Mouse (Mus musculus) retina, adult 2 months (tissue): ENCODE measurements around the gene Zfp653.

Experiments
- DNase-seq: peaks from one replicate; pipeline ENCODE4 v3.0.0-alpha.2; 2012; ENCODE audit warnings: low read depth, low spot score

Zfp653 gene

DNA sequence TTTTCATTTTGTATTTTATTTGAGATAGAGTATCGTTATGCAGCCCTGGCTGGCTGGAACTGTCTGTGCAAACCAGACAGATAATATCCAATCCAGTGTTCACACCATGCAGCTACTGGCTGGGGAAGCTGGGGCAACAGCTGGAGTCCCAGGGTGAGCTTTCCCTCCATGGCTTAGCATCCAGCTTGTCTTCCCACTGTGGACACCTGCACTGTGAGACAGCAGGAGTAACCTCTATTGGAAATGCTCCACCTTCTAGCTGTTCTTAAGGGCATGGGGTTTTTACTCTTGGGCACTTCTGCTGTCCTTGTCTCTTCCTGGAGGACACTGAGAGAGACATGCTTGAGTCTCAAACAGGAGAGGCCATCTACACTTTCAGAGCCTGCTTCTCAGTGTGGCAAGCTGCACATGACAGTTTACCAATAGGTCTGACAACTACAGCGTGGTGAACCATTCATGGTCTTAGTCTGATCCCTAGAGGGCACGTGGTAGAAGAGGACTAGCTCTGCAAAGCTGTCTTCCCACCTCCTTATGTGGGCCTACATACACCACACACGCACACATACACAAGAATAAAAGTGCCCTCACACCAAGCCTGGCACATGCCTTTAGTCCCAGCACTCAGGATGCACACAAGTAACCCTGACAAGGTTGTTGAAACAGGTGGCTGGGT is 1.2 kb downstream of the Zfp653 start:
- DNase-seq = no peak

DNA sequence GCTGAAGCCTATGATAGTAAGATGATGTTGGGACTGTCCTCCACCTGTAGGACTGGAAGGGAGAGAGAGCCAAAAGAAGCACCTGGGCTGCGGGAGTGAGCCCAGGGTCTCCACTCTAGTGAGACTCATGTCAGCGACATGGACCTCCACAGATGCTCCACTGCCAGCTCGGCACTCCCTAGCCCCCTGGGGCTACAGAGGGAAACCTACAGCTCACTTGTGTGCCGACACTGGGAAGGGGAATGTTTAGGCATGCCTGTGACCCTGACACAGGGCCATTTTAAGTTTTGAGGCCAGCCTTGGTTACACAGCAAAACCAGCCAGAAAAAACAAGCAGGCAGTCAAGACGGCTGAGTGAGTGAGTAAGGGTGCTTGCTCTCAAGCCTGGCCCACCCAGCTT is 4.0 kb downstream of the Zfp653 start:
- DNase-seq = no peak

DNA sequence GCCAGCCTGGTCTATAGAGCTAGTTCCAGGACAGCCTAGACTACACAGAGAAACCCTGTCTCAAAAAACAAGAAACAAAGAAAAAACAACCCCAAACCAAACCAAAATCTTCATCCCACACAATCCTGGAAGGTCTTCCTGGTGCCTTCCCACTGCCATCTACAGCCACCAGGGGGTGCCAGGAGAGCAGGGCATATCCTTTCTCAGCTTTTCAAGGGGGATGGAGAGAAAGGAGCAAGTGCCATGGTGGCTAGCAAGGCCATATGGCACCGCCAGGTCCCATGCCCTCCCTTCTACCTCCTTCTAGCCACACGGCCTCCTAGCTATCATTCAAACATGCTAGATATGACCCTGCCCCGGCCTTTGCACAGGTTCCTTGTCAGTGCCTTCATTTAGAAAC is 4.7 kb downstream of the Zfp653 start:
- no peak for DNase-seq

DNA sequence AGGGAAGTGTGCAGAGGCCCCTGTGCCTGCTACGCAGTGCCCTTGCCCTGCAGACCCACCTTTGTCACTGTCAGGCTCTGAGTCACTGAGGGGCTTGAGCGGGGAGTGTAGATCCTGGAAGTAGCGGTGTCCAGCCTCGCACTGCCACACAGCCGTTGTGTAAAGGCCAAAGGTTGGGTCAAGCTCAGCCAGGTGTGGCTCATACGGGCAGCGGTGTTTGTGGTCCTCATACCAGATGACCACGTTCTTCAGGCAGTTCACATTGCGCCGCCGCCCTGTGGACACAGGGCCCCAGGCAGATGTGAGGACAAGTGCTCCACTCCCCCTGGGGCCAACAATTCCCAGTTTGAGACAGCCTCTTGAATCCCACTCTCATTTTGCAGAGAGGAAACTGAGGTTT is 5.5 kb downstream of the Zfp653 start:
- no peak for DNase-seq

DNA sequence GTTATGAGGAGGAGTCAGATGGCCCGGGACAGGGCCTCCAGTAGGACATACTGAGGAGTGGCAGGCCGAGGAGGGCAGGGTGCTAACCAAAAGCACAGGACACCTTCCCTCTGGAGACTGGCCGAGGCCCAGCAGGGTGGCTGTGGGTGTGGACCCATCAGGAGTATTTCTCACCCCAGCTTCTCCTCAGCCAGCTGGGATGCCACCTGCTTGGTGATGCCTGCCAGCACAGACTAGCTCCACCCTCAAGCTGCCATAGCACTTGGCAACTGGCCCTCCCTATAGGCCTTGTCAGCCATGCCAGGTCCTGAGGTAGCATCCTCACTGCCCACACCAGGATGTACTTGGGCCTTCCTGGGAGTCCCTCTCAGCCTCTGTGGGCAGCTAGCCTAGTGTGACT is 6.8 kb downstream of the Zfp653 start:
- no peak for DNase-seq

DNA sequence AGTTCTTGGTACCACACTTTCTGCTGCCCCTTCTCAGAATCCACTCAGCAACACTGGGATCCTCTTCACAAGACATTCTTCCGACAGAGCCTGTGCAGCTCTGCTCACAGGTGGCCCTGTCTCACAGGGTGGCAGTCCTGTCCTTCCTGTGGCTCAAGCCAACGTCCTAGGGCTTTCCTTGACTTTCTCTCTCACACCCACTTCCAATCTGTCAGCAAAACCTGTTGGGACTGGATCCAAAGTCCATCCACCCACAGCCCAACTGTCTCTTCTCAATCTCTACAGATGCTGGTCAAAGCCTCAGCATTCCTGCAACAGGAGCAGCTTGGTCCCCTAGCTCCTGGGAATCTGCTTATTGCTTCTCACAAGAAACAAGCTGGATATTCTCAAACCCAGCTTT is 9.8 kb downstream of the Zfp653 start:
- DNase-seq = no peak

DNA sequence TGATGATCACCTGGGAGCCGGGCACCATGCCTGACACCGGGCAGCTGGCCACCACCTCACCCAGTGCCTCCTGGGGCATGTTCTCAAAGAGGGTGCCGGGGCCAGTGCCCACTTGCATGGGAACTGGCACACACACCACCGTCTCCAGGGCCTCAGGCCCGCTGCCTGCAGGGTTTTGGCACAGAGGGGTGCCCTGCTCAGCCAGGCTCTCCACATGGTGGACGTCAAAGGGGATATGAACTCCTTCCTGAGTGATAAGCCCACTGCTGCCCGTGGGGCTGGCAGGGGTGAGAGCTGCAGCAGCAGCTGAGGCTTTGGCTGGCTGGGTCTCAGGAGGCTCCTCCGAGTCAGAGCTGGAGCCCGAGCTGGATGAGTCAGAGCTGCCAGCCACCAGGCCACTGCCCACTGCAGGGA is 13.2 kb downstream of the Zfp653 start:
- DNase-seq = no peak

DNA sequence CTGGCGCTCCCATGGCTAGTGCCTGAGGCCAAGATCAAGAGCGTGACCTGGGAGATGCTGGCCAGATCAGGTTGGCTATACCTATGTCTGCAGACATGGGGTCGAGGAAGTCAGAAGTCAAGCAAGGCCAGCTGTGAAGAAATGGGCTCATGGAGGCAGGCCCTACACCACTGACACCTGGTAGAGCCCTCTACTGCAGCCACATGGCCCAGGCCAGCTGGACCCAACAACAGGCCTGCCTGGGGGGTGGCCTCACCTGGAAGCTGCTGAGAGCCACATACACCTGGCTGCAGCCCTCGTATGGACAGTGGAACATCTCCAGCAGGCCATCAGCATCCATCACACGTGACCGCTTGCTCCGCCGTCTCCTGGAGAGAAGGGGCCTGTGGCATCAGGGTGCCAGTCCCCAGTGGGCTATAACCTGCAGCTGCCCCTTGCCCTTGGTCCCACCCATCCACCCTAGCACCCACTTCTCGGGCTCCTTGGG is 14.1 kb downstream of the Zfp653 start:
- no peak for DNase-seq

DNA sequence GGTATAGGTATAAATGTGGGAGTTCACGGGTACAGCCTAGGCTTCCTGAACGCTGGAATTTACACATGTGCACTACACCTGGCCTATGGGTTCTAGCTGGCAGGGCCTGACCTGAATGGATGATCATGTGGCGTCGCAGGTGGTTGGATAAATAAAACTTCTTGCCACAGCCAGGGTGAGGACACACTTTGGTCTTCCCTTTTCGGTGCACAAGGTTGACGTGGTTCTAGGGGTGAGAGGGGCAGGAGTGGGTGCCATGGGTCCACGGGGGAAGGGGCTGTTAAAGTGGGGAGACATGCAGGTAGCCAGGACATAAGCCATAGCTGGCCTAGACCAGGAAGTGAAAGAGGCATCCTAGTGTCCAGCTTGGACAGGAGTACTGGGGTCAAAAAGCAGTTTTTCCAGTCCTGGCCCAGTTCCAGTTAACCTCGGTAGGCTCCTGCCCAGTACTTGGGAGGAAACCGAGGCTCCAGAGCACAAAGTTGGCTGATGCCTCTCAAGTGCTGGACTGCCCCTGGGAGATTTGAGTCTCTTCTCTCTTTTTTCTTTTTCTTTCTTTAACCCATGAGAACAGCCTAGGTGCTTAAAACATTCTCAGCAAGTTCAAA is 14.8 kb downstream of the Zfp653 start:
- no peak for DNase-seq

DNA sequence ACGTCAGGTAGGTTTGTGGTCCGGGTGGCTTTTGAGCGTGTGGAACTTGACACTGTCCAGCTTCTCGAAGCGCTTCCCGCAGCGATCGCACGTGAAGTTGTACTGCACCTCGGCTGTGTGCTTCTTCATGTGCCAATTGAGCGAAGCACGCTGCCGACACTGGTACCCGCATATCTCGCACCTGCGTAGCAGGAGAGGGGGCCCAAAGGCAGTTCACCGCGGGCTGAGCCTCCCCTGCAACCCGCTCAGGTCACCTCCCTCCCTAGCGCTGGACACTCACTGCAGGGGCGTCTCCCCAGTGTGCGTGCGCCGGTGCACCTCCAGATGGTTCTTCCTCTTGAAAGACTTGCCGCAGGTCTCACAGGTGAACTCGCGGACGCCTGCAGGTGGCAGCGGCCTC is 15.5 kb downstream of the Zfp653 start:
- DNase-seq = no peak

DNA sequence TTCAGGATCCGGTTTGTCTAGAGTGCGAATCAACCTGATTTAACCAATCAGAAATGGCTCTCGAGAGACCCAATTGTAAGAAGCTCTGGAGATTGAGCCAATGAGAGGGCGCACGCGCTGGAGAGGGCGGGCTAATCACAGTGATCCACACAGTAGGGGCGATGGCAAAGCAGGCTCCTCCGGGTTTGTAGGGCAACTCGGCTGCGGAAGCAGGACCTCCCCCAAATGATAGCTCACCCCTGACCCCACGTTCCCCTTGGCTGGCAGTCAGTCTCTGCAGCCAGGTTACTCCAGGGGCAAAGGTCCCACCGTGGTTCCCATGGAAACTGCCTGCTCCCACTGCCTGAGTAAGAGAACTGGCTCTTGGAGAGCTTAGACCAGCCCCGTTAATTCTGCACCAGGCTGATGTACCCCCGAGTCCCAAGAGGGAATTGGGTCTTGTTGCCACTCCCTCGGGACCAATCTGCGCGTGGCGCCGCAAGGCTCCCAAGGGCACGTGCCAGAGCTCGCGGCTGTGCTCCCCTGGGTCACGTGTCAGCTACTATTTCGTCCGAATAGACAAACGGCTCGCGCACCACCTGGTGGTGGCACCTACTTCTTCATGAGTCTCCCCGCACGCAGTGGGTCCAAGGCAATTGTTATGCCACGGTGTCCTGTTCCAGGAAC is 16.6 kb downstream of the Zfp653 start:
- DNase-seq = no peak

DNA sequence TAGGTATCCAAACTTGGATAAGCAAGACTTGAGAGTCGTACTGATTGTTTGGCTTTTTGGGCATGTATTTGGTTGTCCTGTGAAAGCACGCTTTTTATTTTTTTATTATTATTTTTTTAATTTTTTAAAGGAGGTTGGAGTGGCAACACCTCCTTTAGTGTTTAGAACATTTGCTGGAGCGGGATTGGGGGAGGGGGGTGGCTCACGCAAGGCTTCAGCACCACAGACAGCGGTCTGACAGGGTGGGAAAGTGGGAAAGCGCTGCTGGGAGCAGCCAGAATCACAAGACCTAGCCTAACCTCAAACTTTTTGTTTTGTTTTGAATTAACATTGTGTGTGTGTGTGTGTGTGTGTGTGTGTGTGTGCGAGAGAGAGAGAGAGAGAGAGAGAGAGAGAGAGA is 17.5 kb downstream of the Zfp653 start:
- no peak for DNase-seq

DNA sequence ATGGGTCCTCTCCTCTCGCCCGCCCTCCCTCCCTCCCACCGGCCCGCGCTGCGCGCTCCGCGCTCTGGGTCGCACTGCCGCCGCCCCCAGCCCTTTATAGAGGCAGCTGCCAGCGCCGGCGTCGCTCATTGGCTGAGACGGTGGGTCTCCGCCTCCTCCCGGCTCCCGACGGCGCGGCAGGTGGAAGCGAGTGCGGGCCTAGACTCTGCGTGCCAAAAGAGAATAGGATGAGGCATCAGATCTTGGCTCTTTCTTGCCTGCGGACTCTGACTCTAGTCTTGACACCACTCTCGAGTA is 19.3 kb downstream of the Zfp653 start, which contains the start of gene Elavl3:
Gene Elavl3 (minus strand): TSS at position 66 of the 297 bp plus-strand sequence.
- DNase-seq = no peak

DNA sequence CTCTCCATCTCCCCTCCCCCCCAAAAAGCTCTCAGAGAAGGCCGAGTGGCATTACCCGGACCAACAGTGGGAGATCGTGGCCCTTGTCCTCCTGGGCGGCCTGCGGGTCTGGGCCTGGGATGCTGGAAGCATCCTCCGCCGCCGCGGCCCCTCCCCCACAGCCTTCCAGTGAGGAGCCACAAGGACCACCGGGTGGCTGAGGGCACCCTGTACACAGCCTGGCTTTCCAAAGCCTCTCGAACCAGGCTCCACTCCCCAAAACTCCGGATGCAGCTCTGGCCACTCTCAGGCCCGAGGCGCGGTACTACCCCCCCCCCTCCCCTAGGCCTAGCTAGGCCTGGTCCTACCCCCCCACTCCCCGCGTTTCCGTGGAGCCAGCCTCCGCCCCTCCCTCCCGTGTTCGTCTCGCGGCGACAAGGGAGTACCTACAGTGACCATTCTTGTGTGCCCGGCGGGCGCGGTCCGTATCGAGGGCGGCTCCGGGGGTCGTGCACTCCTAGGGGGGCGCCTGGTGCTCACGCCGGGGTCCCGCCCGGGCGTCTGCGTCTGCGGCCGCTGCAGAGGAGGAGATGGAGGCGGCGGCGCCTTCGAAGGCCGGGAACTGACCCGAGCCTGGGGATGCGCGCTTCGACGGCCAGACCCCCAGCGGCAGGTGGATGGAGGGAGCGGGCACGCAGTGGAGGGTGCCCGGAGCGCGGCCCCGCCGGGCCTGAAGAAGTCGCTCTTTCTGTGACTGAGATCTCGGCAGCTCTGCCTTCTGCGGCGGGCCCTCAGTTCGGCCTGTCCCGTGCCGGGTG is 19.8 kb downstream of the Zfp653 start:
- no peak for DNase-seq

DNA sequence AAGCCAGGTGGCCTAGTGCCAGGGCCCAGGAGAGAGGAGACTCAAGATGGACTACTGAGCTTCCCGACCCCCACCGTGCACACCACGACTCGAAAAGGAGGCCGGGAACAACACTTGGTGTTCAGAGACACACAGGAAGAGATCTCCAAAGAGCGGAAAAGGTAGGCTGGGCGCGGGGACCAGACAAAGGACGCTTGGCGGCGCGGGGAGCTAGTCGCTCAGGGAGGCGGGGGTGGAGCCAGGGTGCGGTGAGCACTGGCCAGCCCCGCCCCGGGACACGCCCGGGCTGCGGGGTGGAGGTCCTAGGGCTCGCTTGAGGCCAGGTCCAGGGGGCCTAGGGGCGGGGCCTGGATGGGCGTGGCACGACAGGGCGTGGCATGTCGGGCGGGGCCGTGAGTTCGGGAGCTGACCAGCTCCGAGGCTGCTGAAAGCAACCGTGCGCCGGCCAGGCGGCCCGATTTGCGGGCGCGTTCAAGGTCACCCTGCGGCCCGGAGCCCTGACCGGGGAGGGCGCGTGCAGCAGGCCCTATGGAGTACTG is 20.8 kb downstream of the Zfp653 start:
- no peak for DNase-seq

DNA sequence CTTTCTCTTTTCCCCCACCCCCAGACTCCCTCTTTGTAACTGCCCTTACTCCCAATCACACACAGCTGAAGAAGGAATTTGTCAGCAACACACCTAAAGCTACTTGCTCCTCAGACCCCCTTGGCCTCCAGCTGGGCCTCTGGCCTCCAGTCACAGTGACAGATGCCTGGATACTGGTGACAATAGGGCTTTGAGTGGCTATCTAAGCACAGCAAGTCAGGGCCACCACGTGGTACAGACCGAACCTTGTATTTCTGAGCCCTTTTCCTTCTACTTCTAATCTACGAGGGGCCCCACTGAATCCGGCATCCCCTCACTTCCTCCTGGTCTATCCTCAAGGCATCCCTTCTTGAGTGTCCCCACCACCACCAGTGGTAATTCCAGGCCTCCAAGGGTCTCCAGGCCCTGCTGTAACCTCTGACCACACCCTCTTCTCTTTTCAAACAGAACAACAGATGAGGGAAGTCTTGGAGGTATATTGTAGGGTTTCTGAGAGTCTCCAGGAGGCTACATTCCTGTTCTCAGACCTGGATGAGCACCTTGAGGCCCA is 21.4 kb downstream of the Zfp653 start:
- DNase-seq = no peak

DNA sequence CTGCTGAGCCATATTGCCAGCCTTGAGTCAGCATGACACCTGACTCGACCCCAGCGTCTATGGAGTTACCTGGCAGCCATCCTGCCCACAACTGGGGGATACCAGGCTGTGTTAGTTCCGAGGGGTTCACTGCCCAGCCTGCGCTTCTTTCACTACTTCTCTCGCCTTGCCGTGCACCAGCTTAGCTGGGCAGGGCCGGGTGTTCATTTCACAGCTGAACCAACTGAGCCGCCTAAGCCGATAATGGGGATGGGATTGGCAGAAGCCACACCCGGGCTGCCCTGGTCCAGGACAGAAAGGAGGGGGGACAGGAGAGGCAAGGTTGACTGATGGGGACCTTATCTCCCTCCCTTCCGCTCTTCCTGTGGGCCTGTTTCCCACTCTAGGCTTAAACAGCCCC is 21.9 kb downstream of the Zfp653 start:
- peak; percentile 54 for DNase-seq

DNA sequence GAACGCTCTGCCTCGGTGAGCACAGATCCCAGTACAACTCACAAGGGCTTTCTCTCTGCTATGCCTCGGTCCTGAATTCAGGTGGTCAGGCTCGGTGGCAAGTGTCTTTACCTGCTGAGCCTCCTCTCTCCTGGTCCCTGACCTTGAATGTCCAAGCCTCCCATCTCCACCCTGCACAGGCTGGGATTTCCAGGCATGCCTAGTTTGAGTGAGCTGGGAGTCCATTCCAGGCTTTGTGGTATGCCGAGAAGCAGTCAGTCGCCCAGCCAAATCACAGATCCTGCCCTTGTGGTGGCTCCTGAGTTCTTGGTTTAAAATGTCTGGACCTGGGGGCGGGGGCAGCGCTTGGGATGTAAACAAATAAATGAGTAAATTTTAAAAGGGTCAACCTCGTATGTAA is 23.8 kb downstream of the Zfp653 start:
- DNase-seq = no peak

DNA sequence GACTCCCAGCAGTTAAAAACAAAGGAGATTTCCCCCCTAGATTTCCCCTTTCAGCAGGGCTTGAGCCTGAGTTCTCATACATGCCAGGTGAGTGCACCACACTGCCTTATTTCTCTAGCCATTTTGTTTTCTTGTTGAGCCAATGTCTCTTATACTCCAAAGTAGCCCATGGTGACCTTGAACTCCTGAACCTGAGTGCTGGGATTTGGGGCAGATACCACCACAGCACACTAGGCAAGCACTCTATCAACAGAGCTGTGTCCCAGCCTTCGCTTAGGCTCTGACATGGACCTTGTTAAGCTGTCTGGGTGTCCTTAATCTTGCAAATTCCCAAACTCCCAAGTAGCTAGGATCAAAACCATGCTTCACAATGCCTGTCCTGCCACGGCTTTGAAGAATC is 29.3 kb downstream of the Zfp653 start:
- no peak for DNase-seq

DNA sequence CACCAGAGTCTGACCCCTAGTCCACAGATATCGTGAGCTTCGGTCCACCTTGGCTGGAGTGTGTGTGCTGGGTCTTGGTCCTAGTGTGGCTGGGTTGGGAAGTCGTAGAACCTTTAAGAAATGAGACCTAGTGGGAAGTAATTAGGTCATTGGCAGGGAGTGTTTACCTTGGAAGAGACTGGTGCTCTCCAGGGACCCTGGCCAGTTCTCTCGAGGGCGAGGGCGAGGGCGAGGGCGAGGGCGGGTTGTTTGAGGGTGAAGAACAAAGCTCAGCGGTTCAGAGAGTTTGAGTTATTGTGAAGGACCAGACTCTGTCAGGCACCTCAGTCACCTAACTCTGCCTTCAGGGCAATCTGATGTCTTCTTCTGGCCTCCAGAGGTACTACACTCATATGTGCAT is 33.4 kb downstream of the Zfp653 start:
- no peak for DNase-seq

DNA sequence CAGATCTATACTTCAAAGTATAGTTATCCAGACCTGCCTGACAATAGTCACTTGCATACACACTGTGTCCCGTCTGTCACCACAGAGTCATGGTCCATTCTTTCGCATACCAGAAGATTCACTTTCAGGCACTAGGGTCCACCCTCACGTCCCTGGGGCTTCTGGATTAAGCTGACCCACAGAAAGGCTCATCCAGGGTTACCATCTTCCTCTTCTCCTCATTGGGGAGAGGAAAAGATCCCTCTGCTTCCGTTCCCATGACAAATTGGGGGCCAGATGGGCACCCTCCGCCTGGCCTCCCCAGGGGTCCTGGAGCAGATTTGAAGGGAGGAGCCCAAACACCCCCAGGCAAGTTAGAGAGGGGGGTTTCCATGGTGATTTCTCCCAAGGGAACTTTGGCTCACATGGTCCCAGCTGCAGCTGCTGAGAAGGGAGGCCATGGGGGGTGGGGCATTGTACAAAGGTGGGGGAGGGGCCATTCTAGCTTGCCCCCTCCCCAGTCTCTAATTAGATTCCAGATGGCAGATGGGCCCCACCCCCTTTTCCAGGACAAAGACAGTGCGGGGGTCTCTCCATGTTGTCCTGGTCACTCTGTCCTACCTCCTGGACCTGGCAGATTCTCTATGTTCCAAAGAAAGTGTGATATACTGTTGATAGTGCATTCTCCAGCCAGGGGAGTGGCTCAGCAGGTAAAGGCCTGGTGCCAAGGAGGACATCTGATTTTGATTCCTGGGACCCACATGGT is 35.7 kb downstream of the Zfp653 start:
- DNase-seq = no peak
